Mouse (Mus musculus) right cerebral cortex, postnatal 10 days (tissue): ENCODE data around the gene Styx.

Experiments
- DNase-seq, 2 experiments: peaks; one replicate each; pipeline ENCODE4 v3.0.0; 2021; ENCODE audit warnings: low spot score in 2 of 2

The Styx gene

GRCm38 (mm10) chr14:45438931-45439275 lies 88.0 kb downstream of the Styx start:
- DNase-seq, result no peak

GRCm38 (mm10) chr14:45439387-45439786 lies 88.5 kb downstream of the Styx start:
- no peak for DNase-seq

- DNase-seq, result no peak
These were observed 90.4 kb downstream of the Styx start for GRCm38 (mm10) chr14:45441291-45441690.

DNA sequence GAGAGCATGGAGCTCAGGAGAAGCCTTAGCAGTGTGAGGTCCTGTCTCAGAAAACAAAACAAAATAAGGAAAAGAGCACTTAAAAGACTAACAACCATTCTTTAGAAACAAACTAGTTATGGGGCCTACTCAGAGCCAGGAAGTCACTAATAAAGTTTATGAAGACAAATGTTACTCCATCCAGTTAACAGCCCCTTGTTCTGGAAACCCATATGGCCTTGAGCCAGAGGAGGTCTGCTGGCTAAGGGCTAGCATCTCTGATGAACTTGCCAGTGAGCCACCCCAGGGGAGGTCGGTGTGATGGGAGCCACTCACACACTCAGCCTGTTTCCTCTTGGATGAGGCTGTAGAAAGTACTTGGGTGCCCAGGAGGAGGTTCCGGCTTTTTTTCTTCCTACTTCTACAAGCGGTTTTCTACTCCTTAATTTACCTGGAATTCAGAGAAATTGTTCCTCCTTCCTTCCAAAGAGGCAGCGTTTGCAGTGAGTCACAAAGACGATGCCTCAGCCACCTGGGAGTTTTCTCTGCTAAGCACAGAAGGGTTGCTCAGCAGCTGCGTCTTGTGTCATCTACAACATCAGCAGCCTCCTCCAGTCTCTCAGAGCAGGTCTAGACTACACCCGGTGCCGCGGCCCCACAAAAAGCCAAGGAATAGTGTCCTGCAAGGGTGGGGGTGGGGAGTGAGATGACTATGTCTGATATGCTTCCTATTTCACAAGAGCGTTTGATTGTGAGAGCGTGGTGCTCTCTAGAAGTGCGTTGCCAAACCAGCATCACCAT lies 92.1 kb downstream of the Styx start:
- DNase-seq, result no peak

GRCm38 (mm10) chr14:45444870-45445269 lies 94.0 kb downstream of the Styx start:
- DNase-seq, result no peak

- no peak for DNase-seq
These were observed 94.6 kb downstream of the Styx start for GRCm38 (mm10) chr14:45445445-45445844.

- DNase-seq, result no peak
These were observed 95.9 kb downstream of the Styx start for GRCm38 (mm10) chr14:45446777-45447176.

GRCm38 (mm10) chr14:45451090-45451489 lies 100.2 kb downstream of the Styx start:
- no peak for DNase-seq

DNA sequence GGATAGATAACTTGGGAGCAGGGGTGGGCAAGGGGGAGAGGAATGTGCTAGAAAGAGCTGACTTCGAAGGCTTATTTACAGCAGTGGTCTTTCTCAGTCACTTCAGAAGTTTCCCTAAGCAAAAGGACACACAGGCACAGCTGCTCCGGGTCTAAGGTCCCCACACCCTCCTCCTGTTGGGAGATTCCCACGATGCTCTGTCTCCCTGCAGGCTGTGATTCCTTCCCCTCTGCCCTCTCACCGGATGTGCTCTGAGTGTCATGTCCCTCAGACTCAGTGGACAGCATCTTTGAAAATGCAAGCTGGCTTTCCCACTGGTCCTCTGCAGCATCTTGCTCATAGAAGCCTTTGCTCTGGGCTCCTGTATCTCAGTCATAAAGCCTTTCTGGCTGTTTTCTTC lies 101.3 kb downstream of the Styx start:
- no peak for DNase-seq

GRCm38 (mm10) chr14:45452861-45453512 lies 102.1 kb downstream of the Styx start:
- no peak for DNase-seq

DNA sequence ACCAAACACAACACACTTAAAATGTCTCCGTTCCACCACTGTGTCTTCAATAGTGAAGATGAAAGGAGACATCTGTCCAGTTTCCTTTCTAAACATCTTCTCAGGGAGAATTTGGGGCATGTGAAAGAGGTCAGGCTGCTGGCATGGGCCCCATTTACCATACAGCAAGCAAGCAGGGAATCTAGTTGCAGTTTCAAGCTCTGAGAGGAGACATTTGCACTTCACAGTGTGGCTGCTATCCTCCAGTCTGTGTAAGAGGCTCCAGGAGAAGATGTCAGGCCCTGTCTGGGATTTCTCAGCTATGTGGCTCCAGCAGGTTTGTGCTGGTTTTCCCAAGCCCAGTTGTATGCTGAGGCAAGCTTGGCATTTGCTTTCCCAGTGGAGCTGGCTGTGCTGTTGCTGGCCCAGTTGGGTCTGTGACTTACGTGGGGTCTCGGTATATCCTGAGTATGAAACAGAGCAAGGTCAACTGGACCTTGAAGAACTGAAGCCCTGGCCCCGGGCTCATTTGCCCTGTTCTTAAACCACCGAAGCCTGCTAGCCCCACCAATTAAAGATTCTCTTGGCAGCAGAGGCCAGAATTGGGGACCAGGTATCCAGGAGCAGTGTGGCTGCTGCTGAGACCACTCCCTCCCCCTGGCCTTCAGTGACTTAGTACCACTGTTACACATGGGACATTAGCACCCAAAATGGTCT lies 102.8 kb downstream of the Styx start:
- DNase-seq, result no peak

DNA sequence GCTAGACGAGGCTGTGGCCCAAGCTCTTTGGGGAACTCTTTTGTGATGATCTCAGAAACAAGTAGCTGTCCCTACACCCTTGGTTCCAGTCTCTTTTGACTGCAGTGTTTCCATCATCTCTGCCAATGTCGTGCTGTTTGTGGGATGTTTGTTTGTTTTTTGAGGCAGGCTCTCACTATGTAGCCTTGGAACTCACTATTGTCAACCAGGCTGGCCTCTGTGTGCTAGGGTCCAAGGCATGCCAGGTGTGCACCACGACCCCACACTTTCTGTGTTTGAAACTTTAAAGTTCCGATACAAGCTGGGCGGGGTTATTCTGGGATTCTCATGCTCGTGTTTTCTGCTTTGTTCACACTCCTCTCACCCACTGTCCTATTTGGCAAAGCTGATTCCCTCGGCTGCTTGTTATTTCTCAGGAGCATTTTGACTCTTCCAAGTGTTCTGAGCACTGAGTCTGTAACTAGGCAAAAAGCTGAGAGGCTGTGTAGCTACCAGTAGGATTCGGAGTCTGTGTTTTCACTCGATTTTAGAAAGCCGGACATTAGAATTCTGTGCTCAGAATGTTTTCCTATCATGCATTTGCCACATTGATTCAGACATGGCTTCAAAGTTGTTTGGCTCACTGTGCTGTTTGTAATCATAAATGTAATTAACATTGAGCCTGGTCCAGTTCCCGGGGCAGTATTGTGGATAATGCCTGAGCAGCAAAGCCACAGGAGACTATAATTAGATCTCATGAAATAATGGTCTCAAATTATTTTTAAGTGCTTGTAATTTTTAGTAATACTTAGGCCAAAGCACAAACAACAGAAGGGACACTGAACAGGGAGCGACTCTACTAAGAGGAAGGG lies 105.0 kb downstream of the Styx start:
- peak in 1 of 2 experiments; percentile 64 for DNase-seq

GRCm38 (mm10) chr14:45456502-45456846 lies 105.6 kb downstream of the Styx start:
- no peak for DNase-seq

GRCm38 (mm10) chr14:45457003-45457402 lies 106.1 kb downstream of the Styx start:
- no peak for DNase-seq

GRCm38 (mm10) chr14:45459877-45460276 lies 109.0 kb downstream of the Styx start:
- no peak for DNase-seq

DNA sequence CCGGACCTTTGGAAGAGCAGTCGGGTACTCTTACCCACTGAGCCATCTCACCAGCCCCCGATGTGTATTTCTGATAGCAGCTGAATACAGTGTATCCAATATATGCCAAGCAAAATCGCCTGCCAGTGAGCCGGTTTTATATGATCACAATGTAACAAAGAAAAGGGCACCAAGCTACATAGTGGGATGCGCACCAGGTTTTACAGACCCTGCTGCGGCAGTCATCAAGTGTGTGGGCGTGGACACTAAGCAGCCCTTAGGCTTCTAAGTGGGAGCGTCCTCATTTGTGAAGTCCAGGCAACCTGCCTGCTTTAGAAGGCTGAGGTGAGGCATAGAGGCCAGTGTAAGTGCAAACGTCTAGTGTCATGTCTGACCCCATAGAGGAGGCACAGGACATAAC lies 109.6 kb downstream of the Styx start:
- DNase-seq, result no peak

DNA sequence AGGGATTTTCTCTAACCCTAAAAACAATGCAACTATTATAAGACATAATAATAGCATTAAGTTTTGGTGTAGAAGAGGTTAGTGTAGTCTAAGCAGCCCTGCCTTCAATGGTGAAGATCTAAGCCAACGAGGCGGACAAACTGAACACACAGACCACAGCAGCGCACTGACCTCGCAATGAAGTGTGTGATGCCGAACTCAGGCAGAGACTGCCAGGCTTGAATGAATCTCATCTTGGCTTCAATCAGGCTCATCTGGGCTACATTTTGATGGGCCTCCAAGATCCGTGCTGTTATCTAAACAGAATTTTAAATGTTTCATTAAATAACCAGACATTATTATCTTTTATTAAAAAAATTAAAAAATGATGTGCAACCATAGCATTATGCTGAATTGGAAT lies 111.1 kb downstream of the Styx start:
- no peak for DNase-seq

GRCm38 (mm10) chr14:45462374-45462773 lies 111.5 kb downstream of the Styx start:
- peak; percentile 72 to 84 for DNase-seq

GRCm38 (mm10) chr14:45462875-45463475 lies 112.1 kb downstream of the Styx start:
- no peak for DNase-seq

- DNase-seq, result no peak
These were observed 112.7 kb downstream of the Styx start for GRCm38 (mm10) chr14:45463599-45463998.
